Mouse (Mus musculus): ENCODE measurements around the gene Pdpn.
A peak's percentile ranks its signal among the peaks of the same experiment; 100 is the strongest.
"Not testable (repeated sequence)": the region's sequence is repeated elsewhere in the genome, so short reads cannot be mapped to it uniquely, and the experiment has no call there.

Gene Pdpn

DNA sequence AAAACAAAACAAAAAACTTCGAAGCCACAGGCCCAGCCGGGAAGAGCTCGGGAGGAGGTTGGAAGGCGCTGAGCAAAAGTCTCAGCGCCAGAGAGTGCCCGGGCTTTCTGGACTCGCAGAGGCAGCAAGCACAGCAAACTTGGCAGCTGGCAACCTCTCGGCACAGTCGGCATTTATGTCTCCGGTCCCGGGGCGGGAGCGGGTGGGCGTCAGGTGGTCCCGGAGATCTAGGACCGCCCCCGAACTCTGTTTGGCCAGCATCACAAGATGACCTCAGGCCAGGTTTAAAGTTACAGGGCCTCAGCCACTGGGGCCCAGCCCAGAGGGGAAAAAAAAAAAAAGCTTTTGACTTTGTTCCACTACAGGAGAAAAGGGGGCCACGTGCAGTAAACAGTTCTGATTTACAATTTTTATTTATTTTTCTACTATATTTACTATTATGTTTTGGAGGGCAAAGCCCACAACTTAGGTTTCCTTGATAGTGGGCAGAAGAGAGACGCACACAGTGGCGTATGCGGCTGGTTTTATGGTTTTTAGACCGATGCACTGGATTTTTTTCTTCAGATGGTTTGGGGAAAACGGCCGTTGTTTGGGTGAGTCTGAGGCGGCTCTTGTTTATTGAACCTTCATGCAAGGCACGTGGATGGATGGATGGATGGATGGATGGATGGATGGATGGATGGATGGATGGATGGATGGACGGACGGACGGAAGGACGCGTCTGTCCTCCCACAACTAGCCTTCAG is at the start of gene Pdpn:
Pdpn (minus strand) TSS at position 240 of the 746 bp plus-strand sequence.
- DNase-seq (ENCODE audit: low spot score in 2 of 2), result peak in 1 of 2 experiments; percentile 8

DNA sequence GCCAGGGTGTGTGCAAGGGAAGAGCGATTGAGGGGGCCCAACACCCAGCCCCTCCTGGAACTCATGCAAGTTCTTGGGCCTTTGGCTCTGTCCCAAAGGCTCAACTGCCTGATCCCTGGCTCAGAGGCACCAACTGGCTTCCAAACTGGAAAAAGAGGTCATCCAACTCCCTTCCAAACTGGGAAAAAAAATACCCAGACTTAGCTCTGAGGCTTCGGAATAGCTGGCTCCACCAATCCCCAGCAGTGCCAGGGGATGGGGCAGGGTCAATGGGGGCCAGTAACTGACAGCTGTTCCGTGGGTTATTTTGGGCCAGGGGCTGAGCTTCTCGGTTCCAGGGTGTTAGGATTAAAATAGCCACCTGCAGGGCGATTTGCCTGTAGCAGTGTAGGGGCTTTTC is 49.3 kb upstream of the Pdpn start:
- no peak for DNase-seq (ENCODE audit: low spot score in 2 of 2)

GRCm38 (mm10) chr4:143345491-143345890 is 46.1 kb upstream of the Pdpn start:
- DNase-seq (ENCODE audit: low spot score in 2 of 2), result not testable (repeated sequence)

DNA sequence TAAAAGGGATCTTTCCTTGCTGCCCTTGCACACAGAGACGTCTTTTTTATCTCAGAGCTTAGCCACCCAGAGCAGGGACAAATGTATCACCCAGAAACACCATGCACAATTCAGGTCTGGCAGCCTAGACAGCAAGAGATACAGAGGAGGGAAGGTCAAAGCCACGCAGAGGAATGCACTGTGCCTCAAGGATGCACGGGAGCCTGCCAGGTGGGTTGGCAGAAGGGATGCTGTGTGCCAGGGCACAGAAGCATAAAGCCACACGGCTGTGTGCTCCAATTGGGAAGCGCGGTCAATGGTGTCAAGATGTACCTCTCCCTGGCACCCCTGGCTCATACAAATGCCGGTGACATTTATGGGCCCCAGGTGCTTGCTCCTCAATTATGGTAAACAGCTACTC is 42.1 kb upstream of the Pdpn start:
- no peak for DNase-seq (ENCODE audit: low spot score in 2 of 2)

DNA sequence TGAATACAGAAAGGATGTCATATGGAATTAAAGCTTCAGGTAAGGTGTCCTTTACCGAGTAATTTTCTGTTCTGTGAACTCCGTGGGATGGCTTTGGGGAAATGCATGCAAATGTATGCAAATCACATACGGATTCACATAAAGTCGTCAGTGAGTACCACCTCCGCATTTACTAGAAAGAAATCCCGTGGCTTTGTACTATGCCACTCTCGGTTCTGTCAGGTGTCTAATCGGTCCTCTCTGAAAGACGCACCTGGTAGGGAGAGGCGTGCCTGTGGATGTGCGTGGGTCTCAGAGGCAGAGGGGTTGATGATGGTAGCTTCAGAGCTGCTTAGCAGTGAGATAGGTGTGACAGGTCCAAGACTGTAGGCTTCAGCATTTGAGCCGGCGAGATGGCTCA is 40.4 kb upstream of the Pdpn start:
- peak in 1 of 2 experiments; percentile 63 for DNase-seq (ENCODE audit: low spot score in 2 of 2)

DNA sequence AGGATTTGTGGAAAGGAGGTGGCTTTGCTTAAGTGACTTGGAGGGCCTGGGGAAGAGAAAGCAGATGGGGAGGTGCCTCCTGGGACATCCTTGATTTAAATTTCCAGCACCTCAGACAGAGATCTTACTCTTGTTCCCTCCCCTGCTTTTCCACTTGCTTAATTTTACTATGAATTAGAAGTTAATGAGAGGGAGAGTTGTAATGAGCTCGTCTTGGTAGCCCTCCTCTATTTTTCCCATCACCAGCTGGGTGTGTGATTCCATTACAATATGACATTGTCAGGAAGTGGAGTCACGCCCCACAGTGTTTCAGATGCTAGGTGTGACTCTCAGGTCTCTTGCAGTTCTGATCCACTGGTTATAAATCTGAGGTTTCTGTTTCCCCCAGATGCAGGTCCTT is 36.7 kb upstream of the Pdpn start:
- DNase-seq (ENCODE audit: low spot score in 2 of 2), result no peak

- DNase-seq (ENCODE audit: low spot score in 2 of 2), result no peak
Observed at GRCm38 (mm10) chr4:143334995-143335394, 35.6 kb upstream of the Pdpn start.

GRCm38 (mm10) chr4:143334145-143334544 is 34.8 kb upstream of the Pdpn start:
- DNase-seq (ENCODE audit: low spot score in 2 of 2), result no peak

GRCm38 (mm10) chr4:143331787-143332186 is 32.4 kb upstream of the Pdpn start:
- no peak for DNase-seq (ENCODE audit: low spot score in 2 of 2)

DNA sequence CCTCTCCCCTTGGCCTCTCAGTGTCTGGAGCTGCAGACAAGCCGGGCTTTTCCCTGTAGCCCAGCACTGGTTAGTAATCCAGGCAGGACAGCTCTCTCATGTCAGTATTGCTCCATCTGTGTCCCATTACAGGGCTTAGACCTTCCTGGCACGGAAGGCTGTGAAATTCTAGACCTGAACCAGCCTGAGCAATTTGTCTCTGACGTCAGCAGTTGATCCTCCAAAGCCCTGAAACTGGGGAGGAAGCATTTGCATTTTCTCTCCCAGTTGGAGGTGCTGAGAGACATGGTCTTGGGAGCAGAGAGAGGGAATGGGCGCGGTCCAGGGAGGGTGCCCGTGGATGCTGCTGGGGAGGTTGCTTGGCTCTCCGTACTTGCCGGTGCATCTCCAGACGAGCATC is 31.2 kb upstream of the Pdpn start:
- DNase-seq (ENCODE audit: low spot score in 2 of 2), result no peak

DNA sequence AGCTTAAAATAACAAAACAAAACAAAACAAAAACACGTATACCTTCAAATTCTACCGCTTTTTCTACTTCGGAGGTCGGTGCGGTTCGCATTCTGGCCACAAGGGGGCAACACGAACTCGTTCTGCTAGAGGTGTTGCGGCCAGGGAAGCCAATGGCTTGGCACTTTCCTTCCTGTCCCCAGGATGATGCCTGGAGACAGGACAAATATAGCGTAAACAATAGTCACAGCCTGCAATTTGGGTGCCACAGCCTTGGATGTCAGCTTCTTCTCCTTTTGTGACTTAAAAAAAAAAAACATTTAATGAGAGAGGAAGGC is 26.2 kb upstream of the Pdpn start:
- peak; percentile 62 to 73 for DNase-seq (ENCODE audit: low spot score in 2 of 2)

DNA sequence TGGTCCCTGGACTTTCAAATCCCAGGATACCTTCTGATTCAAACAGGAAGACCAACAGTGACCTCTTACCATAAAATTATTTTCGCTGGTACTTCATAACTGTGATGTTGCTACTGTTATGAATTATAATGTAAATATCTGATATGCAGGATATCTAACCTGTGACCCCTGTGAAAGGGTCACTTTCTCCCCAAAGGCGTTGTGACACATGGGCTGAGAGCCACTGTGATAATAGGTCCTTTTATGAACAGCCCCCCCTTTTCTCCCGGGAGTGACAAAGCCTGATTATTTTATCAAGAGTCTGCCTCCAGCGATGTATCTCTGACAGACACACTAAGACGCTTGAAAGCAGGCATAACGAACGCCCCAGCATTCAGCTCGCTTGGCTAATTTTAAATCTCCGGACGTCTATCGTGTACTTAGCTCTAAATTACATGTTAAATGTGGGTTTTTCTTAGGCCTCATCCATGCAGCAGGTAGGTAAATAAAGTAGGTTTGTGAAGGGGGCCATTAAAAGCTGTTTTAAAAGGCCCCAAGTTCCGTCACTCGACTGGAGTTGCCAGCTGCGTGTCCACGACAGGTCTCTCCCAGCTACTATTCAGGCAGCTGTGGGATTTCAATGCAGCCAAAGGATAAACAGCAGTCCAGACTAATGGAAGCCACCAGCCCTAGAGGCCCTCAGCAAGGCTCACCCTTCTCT is 25.7 kb upstream of the Pdpn start:
- no peak for DNase-seq (ENCODE audit: low spot score in 2 of 2)

GRCm38 (mm10) chr4:143324176-143324924 is 25.0 kb upstream of the Pdpn start:
- no peak for DNase-seq (ENCODE audit: low spot score in 2 of 2)

DNA sequence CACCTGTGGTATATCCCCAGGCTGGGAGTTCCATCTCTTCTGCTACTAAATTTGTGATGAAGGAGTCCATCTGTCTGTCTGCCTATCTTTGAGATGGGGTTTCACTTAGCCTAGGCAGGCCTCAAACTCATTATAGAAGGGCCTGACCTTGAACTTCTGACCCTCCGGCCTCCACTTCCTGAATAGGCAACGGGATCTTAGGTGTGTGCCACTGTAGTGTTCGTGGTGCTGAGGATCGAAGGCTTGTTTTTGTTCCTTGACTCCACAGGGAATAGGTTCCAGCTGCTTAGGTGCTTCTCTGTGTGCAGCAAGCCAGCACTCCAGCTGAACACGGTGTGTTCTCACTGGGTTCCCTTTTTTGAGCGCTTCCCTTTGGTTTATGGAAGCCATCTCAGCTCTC is 13.9 kb upstream of the Pdpn start:
- no peak for DNase-seq (ENCODE audit: low spot score in 2 of 2)

GRCm38 (mm10) chr4:143311341-143311740 is 12.0 kb upstream of the Pdpn start:
- DNase-seq (ENCODE audit: low spot score in 2 of 2), result no peak

GRCm38 (mm10) chr4:143305987-143306772 is 6.8 kb upstream of the Pdpn start:
- DNase-seq (ENCODE audit: low spot score in 2 of 2), result no peak

- no peak for DNase-seq (ENCODE audit: low spot score in 2 of 2)
Observed at GRCm38 (mm10) chr4:143305031-143305430, 5.7 kb upstream of the Pdpn start.

- DNase-seq (ENCODE audit: low spot score in 2 of 2), result no peak
Observed at GRCm38 (mm10) chr4:143302279-143302890, 3.0 kb upstream of the Pdpn start.

GRCm38 (mm10) chr4:143301875-143302274 is 2.5 kb upstream of the Pdpn start:
- DNase-seq (ENCODE audit: low spot score in 2 of 2), result no peak

GRCm38 (mm10) chr4:143301042-143301441 is 1.7 kb upstream of the Pdpn start:
- DNase-seq (ENCODE audit: low spot score in 2 of 2), result no peak

DNA sequence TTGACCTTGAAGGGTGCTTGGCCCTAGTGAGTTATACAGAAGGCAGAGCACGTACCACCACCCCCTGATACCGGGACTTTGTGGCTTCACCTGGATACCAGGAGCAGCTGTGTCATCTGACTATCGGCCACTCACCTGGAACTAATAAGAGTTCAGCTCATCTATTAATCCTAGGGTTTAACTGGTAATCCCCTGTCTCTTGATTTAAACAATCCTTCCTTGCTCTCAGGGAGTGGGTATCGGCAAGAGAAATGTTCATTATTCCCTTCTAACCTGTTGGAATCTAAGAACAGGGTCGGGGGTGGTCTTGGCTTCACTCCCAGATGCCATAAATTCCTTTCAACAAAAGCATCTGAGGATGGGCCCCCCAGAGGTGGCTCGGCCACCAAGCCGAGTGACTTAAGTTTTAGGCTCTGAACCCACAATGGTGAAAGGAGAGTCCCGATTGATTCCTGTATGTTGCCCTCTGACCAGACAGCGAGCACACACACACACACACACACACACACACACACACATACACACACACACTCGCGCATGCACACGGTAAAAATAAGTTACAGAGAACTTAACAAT is 837 bp upstream of the Pdpn start:
- DNase-seq (ENCODE audit: low spot score in 2 of 2), result no peak

Measured in right cerebral cortex, postnatal 36 days (tissue).